Mouse (Mus musculus) adipocyte (in vitro differentiated cells): ENCODE measurements at regions not wholly inside any gene's neighbourhood (a gene's known extent, or its start where the extent isn't known, plus 50 kb on each side); places are given as distances from the start of the nearest gene placed in this dataset.
"Not testable (repeated sequence)": the region's sequence is repeated elsewhere in the genome, so short reads cannot be mapped to it uniquely, and the experiment has no call there.

Source experiments
- DNase-seq: peaks from one replicate; pipeline ENCODE4 v3.0.0-alpha.2; 2016; ENCODE audit warnings: low spot score

DNA sequence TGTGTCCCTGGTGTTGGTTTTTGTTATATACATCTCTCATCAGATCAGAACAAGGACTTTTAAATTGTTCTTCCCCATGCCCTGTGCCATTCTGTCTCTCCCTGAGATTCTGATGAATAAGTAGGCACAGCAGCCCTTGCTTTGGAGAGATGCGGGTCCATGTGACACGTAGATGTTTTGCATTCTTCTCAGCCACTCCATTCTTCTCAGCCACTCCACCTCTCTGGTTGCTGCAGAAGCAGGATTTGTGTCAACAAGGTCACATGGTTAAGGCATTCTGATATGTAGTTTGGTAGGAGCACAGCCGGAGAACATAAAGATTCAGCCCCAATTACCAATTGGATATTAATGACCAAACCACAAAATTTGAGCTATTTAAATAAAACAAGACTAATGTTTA lies 177.2 kb downstream of the Lyplal1 start:
- no peak for DNase-seq

DNA sequence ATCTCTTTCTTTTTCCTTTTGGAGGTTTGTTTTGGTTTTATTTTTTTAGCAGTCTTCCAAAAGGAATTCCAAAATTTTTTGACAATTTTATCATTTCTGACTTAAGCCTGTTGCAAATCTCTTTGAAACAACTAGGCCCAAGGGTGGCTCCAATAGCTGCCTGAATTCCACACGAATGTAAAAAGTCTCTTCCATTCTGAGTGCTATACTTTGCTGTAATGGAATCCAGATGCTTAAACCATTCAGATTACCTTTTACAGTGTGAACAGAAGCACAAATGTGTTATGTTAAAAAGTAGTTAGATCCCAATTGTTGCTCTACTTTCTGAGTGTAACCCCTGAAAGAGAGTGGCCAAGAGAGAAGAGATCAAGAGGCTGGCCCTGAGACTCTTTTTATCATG lies 176.6 kb downstream of the Lyplal1 start:
- DNase-seq: no peak

DNA sequence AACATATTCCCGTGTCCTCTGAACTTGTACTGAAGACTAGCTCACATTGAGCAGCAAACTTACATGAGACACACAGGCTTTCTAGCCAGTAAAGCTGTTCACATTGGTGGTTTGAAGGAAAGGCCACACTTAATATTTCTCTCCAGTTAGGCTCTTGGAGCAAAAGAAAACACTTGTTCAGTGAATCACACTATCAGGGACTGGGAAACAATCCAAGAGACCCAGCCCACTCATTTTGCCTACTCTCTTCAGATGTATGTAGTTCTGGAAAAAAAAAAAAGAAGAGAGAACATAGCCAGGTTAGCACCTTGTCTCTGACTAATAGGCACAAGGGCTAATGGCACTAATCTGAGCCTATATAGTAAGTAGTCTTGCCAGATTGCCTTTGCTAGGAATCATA lies 165.9 kb downstream of the Lyplal1 start:
- DNase-seq: no peak

DNA sequence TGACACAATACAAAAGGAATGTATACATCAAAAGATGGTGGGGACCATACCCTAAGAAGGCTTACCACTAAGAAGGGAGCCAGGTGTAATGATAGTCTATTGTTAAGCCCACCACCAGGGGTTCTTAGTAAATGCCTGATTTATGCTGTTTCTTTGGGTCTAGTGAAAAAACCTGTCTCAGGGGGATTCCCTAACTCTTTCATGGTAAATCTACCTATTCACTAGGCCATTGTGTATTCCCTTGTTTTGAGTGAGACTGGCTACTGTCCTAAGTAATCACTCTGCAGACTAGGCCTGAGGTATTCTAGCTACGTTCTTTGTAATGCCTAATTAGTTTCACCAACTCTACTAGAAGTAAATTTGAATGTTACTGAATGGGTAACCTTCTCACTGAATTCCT lies 161.3 kb downstream of the Lyplal1 start:
- not testable (repeated sequence) for DNase-seq

DNA sequence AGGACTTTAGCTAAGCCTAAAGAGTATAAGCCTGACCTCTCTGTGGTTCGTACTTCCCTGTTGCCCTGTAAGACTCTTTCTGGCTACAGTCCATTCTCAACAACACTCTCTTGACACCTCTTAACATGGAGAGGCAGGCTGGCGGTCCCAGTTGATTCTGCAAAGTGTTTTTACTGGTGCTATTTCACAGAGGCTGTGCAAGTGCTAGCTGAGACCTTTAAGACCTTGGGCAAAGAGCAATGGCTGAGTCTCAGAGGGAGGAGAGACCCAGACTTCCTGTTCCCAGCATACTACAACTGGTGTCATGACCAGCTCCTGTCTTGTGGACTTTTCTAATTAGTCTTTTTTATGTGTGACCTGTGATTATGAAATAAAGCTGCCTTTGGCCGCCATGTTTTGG lies 159.6 kb downstream of the Lyplal1 start:
- DNase-seq: no peak

DNA sequence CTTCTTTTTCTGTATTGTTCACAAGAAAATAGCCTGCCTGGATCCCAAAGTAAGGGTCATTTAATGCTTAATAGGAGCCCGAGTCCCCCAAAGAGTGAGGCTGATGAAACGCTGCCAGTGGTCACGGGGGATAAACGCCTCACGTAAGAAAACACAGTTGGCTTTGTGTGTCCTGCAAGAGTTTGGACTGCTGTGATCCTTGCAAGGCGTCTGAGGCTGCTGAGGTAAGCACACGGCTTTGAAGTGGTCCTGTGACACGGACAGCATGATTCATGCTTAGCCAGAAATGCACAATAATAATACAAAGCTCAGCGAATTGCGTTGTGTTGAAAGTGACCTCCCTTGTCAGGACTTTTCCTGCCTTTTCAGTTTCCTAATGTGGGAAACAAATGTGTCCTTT lies 158.8 kb downstream of the Lyplal1 start:
- DNase-seq: no peak

DNA sequence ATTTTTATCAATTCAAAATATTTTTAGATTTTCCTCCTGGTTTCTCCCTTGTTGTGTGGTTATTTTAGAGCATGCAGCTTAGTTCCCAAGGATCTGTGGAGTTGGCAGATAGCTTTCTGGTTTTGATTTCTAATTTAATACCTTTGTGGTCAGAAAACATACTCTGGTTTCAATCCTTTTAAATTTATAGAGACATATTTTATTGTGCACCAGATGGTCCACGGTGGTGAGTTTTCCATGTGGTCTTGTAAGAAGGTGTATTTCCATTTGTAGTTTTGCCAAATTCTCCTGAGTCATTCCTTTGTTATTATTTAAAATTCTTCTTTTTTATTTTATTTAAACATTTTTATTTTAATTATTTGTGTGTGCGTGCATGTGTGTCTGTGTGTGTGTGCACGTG lies 154.5 kb downstream of the Lyplal1 start:
- DNase-seq: no peak

DNA sequence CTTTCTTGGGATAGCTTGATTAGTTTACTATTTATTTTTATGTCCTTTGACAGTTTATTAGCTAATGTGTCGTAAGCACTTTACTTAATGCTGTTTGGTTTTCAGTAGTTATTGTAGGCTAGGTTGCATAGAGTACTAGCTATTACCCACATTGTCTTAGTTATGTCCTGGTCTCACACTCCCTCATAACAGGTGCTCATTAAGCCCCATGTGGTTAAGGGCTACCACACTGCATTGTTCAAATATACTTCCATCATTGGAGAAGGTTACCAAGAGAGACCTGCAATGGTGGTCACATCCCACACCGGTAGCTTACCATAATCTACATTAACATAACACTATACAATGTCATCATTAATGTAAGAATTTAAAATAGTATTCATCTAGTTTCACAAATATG lies 153.3 kb downstream of the Lyplal1 start:
- no peak for DNase-seq

DNA sequence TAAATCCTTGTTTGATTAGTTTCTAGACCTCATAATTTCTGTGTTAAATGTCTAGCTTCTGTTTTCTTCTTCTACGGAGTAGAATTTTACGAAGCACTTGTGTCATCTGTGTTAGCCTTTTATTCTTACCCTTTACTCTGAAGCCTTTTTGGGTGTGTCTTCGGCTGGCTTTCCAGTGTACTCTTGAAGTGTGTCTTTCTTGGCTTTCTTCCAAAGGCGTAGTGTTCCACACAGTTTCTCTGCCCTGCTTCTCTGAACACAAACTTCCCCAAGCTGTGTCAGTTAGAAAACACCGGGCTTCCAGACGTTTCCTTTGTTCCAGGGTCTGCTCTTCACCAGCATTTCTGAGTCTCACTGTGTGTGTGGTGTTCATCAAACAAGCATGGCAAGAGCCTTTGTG lies 152.7 kb downstream of the Lyplal1 start:
- DNase-seq: peak; percentile 25

DNA sequence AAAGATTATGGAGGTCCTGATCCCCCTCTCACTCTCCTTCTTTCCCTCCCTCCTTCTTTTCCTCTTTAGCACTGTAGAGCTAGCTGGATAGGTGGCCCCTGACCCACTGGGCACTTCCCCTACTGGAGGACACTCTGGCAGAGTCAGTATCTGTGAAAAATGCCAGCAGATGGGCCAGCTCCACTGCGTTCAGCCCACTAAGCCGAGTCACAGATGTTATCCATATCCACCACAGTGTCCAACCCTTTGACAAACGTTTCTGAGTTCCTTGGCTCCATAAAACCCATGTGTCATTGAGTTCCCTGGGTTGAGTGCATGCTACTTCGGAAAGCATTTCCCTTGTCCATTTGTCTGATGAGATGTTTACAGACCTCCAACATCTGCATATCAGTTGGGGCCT lies 149.9 kb downstream of the Lyplal1 start:
- peak; percentile 6 for DNase-seq

DNA sequence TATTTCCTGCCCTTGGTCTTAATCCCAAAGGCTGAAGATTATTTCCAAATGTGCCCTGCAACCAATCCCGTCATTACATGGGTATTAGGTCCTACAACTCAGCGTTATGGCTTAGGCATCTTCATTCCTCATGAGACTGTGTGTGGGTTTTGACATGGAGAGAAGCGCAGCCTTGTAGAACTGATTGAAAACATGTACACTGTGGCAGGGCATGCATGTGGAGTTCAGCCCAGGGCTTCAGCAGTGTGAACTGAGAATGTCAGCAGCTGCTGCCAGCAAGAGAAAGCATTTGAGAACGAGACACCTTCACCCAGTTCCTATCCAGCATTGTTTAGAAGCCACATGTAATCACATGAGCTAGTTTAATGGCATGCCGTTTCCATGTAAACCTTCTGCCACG lies 149.3 kb downstream of the Lyplal1 start:
- DNase-seq: peak; percentile 21

DNA sequence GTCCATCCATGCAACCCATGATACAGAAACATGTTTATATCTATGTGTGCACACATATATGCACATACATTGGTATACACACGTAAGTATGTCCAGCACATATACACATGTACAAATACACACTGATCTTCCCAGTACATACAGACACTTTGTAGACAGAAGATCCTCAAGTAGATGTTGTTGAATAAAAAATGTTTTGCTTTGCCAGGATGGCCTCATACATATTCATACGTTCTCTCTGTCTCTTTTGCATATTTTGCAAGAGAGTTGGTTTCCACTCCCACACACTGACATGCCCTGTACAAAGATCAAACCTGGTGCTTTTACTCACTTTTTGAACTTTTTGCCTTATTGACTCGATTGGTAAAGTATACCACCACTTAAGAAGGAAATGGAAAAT lies 148.5 kb downstream of the Lyplal1 start:
- DNase-seq: no peak

DNA sequence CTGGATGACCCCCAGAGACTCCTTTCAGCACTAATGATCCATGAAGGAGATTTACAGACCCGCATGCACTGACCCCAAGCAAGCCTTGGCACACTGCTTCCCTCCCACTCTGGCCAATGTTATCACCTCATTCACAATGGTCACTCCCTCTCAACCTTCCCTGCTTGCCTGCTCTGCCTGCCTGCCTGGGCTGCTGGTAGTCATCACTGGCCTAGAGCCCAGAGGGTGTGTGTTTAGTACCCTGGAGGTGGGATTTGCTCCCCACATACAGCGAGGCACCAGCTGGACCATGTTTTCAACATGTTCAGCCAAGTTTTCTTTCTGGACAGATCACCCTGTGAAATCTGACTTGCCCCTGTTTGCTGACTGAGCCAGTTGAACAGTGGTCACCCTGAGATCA lies 147.9 kb downstream of the Lyplal1 start:
- no peak for DNase-seq

DNA sequence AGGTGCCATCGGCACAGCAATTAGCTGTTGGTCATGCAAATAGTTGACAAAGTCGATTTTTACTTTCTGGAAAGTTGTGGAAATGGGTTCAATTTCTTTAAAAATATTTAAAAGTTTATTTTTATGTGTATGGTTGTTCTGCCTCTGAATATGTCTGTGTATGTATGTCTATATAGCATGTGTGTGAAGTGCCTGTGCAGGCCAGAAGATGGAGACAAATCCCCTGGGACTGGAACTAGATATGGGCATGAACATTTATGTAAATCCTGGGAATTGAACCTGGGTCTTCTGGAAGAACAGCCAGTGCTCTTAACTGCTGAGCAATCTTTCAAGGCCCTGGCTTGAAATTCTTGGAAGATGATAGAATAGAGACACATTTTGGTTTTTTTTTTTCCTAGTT lies 140.0 kb downstream of the Lyplal1 start:
- no peak for DNase-seq

DNA sequence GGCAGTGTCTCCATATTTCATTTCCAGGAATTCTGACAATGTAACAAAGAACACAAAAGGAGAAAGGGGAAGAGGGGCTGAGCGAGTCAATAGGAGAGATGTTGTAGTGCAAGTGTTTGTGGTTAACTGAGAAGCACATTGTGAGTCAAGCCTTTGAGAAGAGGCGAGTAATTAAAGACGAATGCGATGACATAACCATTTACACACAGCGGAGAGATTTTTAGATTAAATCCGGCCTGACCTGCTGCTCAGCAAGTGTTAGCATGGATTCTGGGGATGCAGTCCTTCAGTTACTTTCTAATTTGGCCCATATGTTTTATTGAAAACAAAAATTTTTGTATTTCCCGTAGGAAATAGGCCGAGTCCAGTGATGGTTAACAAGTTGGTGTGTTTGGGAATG lies 127.7 kb downstream of the Lyplal1 start:
- DNase-seq: no peak

DNA sequence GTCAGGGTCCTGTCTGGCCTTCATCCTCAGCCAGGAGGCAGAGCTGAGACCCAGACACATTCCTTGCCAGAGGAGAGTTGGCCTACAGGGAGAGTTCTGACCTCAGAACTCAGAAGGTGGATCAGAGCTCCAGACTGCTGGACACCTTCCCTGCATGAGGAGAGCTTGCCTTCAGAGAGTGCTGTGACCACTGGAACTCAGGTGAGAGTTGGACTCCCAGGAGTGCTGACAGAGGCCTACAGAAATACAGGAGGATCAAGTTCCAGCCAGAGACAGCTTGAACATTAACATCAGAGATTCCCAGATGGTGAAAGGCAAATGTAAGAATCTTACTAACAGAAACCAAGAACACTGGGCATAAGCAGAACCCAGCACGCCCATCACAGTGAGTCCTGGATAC lies 117.0 kb downstream of the Lyplal1 start:
- DNase-seq: not testable (repeated sequence)

DNA sequence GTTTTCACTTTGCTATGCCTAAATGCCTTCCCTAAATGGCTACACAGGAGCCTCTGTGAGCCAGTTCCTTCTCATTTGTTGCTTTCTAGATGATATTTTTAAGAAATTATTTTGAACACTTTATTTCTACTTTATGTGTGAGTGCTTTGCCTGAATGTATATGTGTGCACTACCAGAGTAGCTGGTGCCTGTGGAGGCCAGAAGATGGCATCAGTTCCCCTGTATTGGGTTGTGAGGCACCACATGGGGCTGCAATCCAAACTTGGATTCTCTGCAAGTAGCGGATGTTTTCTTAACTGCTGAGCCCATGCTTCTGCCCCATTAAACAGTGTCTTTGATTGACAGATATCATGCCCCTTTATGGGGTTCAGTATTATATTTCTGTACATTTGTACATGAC lies 103.7 kb downstream of the Lyplal1 start:
- no peak for DNase-seq

DNA sequence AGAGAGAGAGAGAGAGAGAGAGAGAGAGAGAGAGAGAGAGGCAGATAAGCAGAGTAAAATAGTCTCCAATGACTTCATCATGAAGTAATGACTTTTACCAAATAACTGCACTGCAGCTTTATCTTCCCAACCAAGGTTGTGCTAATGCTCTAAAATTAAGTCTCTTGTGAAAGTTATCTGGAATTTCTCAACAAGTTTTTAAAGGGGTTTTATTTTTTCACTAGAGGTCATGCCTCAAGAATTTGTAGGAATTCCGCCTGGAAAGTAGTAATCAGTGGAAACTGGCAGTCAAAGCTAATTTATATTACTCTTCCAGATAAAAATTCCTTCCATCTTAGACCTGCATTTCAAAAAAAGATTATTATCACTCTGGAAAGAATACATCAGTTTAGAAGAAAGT lies 102.9 kb downstream of the Lyplal1 start:
- no peak for DNase-seq

DNA sequence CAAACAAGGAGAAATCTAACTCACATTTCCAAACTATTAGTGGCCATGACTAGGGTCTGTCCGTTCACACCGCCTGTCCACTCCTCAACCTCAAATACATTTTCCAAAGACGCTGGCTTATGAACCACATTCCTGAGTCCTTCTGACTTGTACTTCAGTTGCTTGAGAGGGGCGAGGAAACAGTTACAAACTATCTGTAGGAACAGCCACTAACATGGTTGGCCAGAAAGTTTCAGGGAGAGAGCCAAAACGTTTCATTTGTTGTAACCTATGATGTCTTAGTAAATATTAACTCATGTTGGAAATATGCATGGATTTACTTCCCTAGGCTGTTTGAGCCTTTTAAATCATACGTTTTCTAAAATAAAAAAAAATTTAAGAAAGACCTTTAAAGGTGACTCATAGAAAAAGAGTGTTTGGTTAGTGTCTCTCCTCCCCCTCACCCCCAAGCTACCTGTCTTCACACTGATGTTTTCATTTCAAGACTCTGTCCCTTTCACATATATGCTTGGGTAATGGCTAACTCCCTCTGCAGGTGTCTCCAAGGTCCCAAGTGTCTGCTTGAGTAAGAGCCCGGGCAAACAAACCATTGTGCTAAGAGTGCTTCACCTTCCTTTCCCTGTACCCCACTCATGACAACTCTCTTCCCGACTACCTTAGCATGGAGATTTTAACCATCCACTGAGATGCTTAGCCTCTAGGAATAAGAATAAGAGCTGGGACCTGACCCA lies 101.1 kb downstream of the Lyplal1 start:
- no peak for DNase-seq

DNA sequence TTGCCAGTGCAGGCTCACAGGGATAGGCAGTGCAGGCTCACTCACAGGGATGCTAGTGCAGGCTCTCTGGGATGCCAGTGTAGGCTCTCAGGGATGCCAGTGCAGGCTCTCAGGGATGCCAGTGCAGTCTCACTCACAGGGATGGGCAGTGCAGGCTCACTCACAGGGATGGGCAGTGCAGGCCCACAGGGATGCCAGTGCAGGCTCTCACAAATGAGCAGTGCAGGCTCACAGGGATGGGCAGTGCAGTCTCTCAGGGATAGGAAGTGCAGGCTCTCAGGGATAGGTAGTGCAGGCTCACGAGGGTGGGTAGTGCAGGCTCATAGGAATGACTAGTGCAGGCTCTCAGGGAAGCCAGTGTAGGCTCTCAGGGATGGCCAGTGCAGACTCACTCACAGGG lies 99.6 kb downstream of the Lyplal1 start:
- DNase-seq: no peak

DNA sequence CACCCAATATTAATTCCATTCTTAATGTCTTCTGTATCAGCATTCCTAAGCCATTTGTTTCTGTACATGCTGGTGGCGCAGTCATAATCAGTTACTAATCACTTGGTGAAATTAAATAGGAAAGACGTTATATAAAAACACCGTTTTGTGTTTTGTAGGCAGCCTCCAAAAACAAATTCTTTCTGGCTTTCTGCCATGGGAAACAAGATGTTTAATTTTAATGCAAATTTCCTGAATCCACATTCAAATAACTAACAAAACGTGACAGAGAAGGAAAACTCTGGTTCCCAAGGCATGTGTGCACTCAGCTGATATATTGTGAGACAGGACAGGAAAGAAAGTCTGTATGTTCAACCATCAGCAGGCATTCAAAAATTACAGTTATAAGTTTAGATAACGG lies 97.6 kb downstream of the Lyplal1 start:
- no peak for DNase-seq

DNA sequence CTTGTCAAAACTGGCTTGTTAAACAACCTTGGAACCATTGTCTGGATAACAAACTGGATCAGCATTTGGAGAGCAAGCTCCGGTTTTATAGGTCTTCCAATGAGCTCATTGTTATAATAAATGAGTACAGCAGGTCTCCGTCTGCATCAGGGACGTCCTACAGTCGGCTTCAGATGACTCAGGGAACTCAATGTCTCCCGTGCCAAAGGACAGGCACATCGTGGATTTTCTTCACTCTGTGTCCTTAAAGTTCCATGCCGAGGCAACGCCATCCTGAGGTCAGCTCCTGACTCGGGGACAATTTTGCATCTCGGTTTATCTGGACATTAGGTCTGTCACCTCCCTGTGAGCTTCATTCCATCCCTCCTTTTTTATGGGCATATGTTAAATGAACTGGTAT lies 85.2 kb downstream of the Lyplal1 start:
- DNase-seq: no peak

DNA sequence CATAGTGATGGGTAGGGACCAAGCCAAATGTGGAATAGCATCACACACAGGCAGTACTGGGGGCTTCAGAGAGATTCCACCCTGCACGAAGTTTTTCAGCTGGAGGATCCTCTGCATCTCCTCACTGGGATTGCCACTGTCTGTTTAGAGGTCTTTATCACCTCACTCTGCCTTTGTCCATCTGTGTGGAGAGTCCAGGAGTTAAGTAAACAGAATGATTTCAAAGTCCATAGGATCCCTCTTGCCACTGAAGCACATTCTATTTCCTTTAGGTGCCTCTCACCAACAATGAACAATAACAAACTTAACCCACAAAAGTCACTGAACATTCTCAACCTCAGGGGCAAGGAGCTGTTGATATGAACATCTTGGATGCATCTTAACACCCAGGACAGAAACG lies 82.7 kb downstream of the Lyplal1 start:
- no peak for DNase-seq
